ENCODE assay signal across 22 mouse cellular contexts in the genomic region with DNA sequence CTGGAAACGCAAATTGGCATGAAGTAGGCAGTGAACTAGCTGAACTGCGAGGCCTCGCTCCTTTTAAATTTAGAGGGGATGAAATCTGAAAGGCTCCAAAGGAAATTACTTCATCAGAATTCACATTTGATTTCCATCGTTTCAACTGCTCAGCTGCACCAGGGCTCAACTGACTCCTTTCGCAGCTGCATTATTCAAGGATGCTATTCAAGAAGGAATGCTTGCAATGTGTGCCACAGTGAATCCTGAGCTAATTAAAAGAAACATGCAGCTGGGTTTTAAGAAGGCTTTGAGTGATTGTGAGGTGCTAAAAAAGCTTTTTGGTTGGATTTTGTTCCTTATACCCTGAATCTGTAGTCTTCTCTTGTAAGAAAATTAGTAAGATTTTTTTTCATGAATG.
DNase-seq lines count a peak whose midpoint lies in the region; ATAC-seq lines count a peak whose summit lies in the region.
"Had no signal": no experiment of that assay in that cellular context is flagged by ENCODE, and none has a peak within 500 bp of the region (broad histone marks: within the 10 kb centered on the region; RNA-seq: fewer than 3 reads in every experiment).

No protein-coding gene starts in this region.

- no peaks in the 10 kb centered on the region for H3K27me3 ChIP-seq in midbrain, embryonic 11.5 days (ENCODE audit: control insufficient read depth, insufficient read depth, low read length)
- no peaks in the 10 kb centered on the region for H3K27me3 ChIP-seq in midbrain, embryonic 10.5 days (ENCODE audit: low read depth, poor library complexity, severe bottlenecking)
- H3K27me3 ChIP-seq in forebrain, embryonic 16.5 days (replicated peaks; ENCODE audit: control insufficient read depth, insufficient read depth, low read length): no peaks in the 10 kb centered on the region
- H3K27me3 ChIP-seq: embryonic facial prominence, embryonic 12.5 days; limb, embryonic 15.5 days had no signal

- H3K4me1 ChIP-seq in midbrain, embryonic 11.5 days (ENCODE audit: control insufficient read depth, insufficient read depth, low read length): peaks cover 3% of the 10 kb centered on the region; the same call in 1 of the 2 replicates
- peaks cover 6% of the 10 kb centered on the region; the same call in 1 of the 2 replicates for H3K4me1 ChIP-seq in midbrain, embryonic 10.5 days
- H3K4me1 ChIP-seq in forebrain, embryonic 16.5 days (replicated peaks; ENCODE audit: control insufficient read depth, insufficient read depth, low read length): peaks cover 3% of the 10 kb centered on the region; the same call in 1 of the 2 replicates
- H3K4me1 ChIP-seq: embryonic facial prominence, embryonic 12.5 days; limb, embryonic 15.5 days had no signal

- no peak overlapping the region for H3K27ac ChIP-seq in midbrain, embryonic 11.5 days (ENCODE audit: low read depth, low read length)
- H3K27ac ChIP-seq in midbrain, embryonic 10.5 days (replicated peaks): no peak overlapping the region
- H3K27ac ChIP-seq in forebrain, embryonic 16.5 days (ENCODE audit: low read length): no peak overlapping the region
- H3K27ac ChIP-seq: embryonic facial prominence, embryonic 12.5 days; limb, embryonic 15.5 days; stomach, postnatal 0 days had no signal

- H3K4me2 ChIP-seq in midbrain, embryonic 11.5 days: no peak overlapping the region
- no peak overlapping the region for H3K4me2 ChIP-seq in forebrain, embryonic 16.5 days (ENCODE audit: low read length)
- H3K4me2 ChIP-seq: embryonic facial prominence, embryonic 12.5 days; limb, embryonic 15.5 days had no signal

- WGBS in midbrain, embryonic 11.5 days: 31% methylated on average over 5 of the region's 5 CpGs
- 31% methylated on average over 5 of the region's 5 CpGs for WGBS in midbrain, embryonic 10.5 days
- WGBS in forebrain, embryonic 16.5 days: 6% methylated on average over 5 of the region's 5 CpGs

- no peaks in the 10 kb centered on the region for H3K9me3 ChIP-seq in midbrain, embryonic 11.5 days (ENCODE audit: control insufficient read depth, low read length)
- H3K9me3 ChIP-seq in midbrain, embryonic 10.5 days (replicated peaks): no peaks in the 10 kb centered on the region
- no peaks in the 10 kb centered on the region for H3K9me3 ChIP-seq in forebrain, embryonic 16.5 days (ENCODE audit: control insufficient read depth, low read length)
- H3K9me3 ChIP-seq: embryonic facial prominence, embryonic 12.5 days; limb, embryonic 15.5 days had no signal

- no peak overlapping the region for H3K4me3 ChIP-seq in midbrain, embryonic 11.5 days (ENCODE audit: low read depth, low read length)
- no peak overlapping the region for H3K4me3 ChIP-seq in midbrain, embryonic 10.5 days
- H3K4me3 ChIP-seq in forebrain, embryonic 16.5 days (replicated peaks; ENCODE audit: low read length): no peak overlapping the region
- H3K4me3 ChIP-seq: embryonic facial prominence, embryonic 12.5 days; limb, embryonic 15.5 days had no signal

- no peak overlapping the region for H3K9ac ChIP-seq in midbrain, embryonic 11.5 days (ENCODE audit: low read length)
- no peak overlapping the region for H3K9ac ChIP-seq in forebrain, embryonic 16.5 days (replicated peaks; ENCODE audit: low read depth, low read length)
- H3K9ac ChIP-seq: embryonic facial prominence, embryonic 12.5 days; limb, embryonic 15.5 days had no signal

- peak; percentile 72 for ATAC-seq in frontal cortex, adult (ENCODE audit: low TSS enrichment)
- peak; percentile 48; the same call in 1 of the 2 replicates for ATAC-seq in midbrain, embryonic 11.5 days (ENCODE audit: low FRiP score)
- peak; percentile 91 for ATAC-seq in forebrain, embryonic 16.5 days
- ATAC-seq: activated CD4-positive, CD25-positive, alpha-beta regulatory T cell, adult 4 months had no signal

- no peak for DNase-seq in frontal cortex, postnatal 14 days (ENCODE audit: low spot score in 2 of 2)
- no peak for DNase-seq in midbrain, embryonic 11.5 days (ENCODE audit: low spot score, missing footprints)
- DNase-seq in midbrain, embryonic 10.5 days (ENCODE audit: low spot score): no peak
- peak; percentile 37 for DNase-seq in brain, embryonic 18.5 days (ENCODE audit: low read depth, low spot score)
- no peak for DNase-seq in cerebellum, postnatal 25 days
- DNase-seq in adrenal gland, postnatal 14 days: no peak
- DNase-seq: adrenal gland, postnatal 25 days; cerebellum, adult 9-11 months; heart, adult 18-20 months; heart, postnatal 4 days; kidney, adult 8-10 months; kidney, postnatal 36 days; layer of hippocampus, postnatal 36 days; lung, postnatal 14 days; right cerebral cortex, postnatal 14 days; thymus, postnatal 25 days had no signal

- H3K36me3 ChIP-seq in midbrain, embryonic 11.5 days (ENCODE audit: control insufficient read depth, insufficient read depth, low read length): no peaks in the 10 kb centered on the region
- no peaks in the 10 kb centered on the region for H3K36me3 ChIP-seq in midbrain, embryonic 10.5 days
- no peaks in the 10 kb centered on the region for H3K36me3 ChIP-seq in forebrain, embryonic 16.5 days (ENCODE audit: control insufficient read depth, insufficient read depth)
- H3K36me3 ChIP-seq: embryonic facial prominence, embryonic 12.5 days; limb, embryonic 15.5 days had no signal
